Mouse (Mus musculus) left cerebral cortex, postnatal 36 days (tissue): Measurements from ENCODE around the gene Sowahc. TPM values are rescaled to one million over a fixed set of nuclear protein-coding genes. Genes with fewer than 3 reads are reported as not detected.

Experiments used
- DNase-seq, 2 experiments: peaks; one replicate each; pipeline ENCODE4 v3.0.0; 2021 to 2022; ENCODE audit warnings: low spot score in 2 of 2, mixed read lengths in 1 of 2
- intact Hi-C: fragments of 180-260 bp; cut with DNase I; formaldehyde crosslinking; loops from one replicate; pipeline ENCODE4 v1.15.1; 2025
- total RNA-seq, 2 experiments: library from RNA; stranded (reverse); gene quantifications; 2 replicates each; pipeline ENCODE4 v1.2.3; 2021

Sowahc gene
- total RNA-seq: 1 to 10 TPM; 7.9 to 8.8 TPM

DNA sequence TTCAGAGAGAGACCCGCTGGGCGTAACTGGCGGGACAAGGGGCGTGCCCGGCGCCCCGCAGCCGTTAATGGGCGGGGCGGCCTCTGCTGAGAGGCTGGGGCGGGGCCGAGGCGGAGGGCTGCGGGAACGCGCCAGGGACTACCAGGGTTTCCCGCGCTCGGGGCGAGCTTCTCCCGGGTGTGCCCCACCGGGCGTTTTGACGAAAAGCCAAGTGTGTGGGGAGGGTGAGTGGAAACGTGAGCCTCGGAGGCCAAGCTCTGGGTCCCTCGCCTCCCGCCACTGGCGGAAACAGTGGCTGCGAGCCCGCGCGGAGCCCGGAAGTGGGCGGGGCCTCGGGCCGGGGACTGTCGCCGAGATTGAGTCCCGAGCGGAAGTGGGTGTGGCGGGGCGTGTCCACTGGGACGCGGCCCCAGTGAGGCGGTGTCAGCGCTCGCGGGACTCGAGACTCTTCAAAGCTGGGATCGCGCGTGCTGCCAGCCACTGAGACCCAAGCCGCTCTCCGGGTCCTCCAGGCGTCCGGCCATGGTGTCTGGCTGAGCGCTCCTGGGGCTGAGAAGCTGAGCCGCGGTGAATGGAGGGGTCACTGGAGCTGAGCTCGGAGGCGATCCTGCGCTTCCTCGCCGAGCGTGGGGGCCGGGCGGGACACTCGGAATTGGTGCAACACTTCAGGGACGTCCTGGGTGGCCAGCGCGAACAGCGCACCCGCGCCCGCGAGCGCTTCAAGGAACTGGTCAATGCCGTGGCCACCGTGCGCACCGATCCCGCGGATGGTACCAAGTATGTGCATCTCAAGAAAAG is at the start of gene Sowahc, which contains the start of gene Sept10:
TSS of gene Sowahc (plus strand) at position 481 of the 798 bp plus-strand sequence.
TSS of gene Sept10 (minus strand) at position 375 of the 798 bp plus-strand sequence.
- peak; percentile 96 to 98 for DNase-seq
- intact Hi-C loops: loop anchor here (2.0 to 5.0 kb wide), 2 partner anchors 54 to 71 kb away; no protein-coding TSS in a partner anchor

DNA sequence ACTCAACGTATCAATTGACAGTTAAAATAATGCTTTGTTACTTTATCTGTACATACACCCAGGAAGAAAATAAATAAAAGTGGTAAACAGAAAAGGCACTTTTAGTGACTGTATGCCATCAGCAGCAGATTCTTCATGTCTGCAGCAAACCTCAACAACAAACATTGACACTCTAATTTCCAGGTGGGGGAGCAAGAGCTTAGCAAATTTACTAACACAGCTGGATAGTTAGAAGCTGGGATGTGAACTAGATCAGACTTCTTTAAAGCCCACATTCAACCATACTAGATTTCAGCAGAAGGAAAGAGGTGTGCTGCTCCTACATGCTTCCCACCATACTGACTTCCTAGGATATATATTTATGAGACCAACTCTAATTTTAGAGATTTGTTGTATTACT is 49.2 kb upstream of the Sowahc start:
- DNase-seq: no peak
- intact Hi-C loops: no loop called here

DNA sequence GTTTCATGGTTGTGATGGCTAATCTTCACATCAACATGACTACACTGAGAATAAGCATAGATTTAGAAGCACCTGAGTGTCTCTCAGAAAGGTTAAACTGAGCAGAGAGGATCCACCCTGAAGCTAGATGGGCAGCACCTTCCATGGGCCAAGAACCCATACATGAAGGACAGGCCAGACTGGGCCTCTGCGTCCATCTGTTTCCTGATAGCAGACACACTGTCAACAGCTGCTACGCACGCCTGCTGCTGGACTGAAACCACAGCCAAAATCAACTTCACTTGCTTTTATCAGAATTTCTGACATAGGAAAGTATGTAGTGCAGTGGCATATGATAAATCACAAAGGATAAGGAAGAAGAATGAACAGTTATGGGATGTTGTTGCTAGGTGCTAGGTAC is 42.1 kb upstream of the Sowahc start:
- intact Hi-C loops: no loop called here
- no peak for DNase-seq

DNA sequence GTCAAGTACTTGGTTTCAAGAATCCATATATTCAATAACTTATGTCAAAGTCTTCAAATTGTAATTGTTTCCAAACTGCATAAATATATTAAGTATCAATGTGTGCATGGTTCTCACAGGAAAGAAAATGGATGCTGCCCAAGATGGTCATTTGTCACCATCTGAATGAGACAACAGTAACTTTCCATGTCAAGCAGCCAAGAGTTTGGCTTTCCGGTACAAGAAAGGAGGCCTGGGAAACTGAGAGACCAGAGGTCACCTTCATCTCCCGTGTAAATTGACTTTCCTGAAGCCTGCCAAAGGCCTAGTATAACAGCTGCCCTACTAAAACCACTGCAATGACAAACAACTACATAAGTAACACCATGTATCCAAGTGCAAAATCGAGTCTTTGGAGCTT is 39.4 kb upstream of the Sowahc start:
- intact Hi-C loops: no loop called here
- no peak for DNase-seq

DNA sequence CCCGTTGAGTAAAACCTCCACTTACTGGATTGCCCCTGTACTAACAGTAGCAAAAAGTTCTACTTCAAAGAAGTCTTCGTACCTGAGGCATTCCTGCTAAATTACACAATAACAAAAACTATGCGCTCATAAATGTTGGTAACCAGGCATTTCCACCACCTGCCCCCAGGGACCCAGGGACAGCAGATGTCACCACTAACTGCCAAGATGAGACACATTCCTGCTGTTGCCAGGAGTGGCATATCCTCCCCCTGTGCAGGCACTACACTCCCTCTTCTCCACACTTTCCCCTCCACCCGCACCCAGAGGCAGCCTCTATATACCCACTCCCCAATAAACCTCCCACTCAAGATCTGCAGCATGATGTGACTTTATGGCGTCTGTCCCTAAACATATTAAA is 26.9 kb upstream of the Sowahc start:
- intact Hi-C loops: no loop called here
- no peak for DNase-seq

DNA sequence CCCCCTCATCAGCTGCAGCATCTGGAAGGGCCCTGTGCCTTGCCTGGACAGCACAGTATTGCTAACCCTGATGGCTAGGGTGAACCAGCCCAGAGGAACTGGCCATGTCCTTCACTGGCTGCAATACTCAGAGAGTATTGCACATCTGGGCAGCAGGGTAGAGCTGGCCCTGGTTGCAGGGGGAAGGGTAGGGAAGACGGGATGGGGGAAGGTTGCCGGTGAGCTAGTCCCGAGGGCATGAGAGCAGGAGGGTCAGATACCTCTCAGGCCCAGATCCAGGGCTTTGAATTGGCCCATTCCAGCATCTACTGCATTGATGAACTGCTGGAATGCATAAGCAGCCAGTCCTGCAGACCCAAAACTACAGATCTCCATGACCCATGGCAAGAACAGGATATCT is 25.0 kb upstream of the Sowahc start:
- intact Hi-C loops: no loop called here
- no peak for DNase-seq

DNA sequence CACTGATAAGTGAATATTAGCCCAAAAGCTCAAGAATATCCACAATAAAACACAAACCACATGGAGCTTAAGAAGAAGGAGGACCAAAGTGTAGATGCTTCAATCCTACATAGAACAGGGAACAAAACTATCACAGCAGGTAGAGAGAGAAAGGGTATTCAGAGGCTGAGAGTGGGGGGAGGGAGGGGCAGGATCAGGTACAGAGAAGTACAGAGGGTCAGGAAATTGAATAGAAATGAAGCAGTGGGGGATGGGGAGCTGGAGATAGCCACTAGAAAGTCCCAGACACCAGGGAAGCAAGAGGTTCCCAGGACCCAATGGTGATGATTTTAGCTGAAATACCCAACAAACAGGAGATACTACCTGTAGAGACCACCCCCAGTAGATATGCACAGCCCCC is 21.7 kb upstream of the Sowahc start:
- DNase-seq: no peak
- intact Hi-C loops: no loop called here

DNA sequence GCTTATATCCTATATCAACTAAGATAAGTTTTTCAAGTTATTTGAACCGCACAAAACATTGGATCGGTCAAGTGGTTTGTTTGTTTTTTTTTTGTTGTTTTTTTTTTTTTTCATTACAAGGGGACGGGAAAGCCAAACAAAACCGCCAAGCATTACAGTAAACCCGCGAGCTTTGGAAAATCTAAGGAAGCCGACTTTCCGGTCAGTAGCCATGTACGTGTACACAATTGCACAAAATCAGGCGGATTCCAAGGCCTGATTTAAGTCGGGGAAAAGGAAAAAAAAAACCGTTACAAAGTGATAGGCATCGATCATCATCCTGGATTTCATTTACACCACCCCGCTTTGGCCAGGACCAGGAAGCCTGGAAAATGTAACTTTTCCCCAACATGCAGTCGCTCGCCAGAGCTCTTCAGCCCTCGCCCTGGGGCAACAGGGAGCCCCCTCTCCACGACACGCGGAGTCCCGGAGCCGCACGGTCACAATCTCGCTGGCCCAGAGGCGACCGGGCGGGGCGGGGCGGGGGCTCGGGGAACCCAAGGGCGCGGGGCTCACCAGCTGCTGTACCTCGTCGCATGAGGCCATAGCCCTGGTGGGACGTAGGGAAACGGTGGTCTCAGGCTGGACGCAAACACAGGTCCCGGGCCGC is 805 bp upstream of the Sowahc start:
- intact Hi-C loops: loop anchor here (2.0 to 5.0 kb wide), 2 partner anchors 54 to 72 kb away; no protein-coding TSS in a partner anchor

DNA sequence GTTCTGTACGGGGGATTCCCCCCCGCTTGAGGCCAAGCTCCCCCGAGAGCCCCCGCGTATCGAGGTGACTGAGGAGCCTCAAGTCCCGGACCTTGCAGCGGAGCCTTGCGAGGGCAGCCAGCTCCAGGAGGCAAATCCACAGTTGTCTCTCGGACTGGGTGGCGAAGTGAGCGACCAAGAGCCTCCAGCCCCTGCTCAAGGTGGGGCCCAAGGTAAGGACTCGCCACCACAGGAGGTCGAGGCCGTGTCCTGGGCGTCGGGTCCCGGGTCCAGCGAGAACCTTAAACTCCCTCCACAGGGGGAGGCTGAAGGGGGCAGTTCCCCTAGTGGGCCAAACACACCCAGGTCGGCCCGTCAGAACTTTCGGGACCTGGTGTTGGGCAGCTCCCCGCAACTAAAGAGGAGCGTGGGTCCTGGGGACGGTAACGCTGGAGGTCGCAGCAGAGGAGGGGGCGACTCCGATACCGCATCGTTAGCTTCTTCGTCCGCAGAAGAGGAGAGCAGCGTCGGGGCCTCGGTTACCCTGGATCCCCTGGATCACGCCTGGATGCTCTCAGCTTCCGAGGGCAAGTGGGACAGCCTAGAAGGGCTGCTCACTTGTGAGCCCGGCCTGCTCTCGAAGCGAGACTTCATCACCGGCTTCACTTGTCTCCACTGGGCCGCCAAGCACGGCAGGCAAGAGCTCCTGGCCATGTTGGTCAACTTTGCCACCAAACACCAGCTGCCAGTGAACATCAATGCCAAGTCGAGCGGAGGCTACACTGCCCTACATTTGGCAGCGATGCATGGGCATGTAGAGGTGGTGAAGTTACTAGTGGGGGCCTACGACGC is 733 bp downstream of the Sowahc start:
- intact Hi-C loops: loop anchor here (5.0 kb wide), 1 partner anchor 55 kb away; no protein-coding TSS in a partner anchor
- peak; percentile 22 to 25 for DNase-seq

More for the DNA sequence above, 805 bp upstream of the Sowahc start:
- no peak for DNase-seq

DNA sequence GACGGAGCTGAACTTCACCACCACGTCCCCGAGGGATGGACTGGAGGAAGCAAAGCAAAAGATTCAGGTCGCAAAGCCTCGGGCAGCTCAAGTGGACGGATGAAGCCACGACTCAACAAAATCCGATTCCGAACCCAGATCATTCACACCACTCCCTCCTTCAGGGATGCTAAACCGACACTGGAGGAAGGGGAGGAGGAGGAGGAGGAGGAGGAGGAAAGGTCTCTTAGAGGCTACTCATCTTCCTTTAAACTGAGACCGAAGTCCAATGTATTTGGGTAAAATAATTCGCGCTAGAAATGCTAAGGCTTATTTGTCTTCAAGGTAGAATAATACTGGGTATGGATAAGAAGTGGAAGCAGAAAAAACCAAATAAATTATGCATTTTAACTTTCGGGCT is 1.5 kb downstream of the Sowahc start:
- no peak for DNase-seq
- intact Hi-C loops: loop anchor here (5.0 kb wide), 1 partner anchor 56 kb away; no protein-coding TSS in a partner anchor

DNA sequence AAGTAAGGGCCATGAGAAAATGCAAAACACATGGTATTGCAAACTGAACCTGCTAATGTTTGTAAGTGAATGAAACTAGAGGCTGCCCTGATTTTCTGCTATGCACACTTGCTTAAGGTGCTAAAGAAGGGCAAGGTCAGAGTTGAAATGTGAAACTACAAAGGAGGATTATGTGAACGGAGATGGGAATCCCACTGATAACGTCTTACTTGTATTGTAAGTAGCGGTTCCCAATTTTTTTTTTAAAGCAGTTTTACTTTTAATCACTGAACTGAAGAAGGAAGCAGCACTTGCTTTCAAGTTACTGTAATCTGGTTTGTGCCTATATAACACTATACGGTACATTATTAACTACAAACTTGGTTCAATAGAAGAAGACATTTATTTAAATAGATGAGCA is 2.1 kb downstream of the Sowahc start:
- intact Hi-C loops: loop anchor here (5.0 kb wide), 1 partner anchor 57 kb away; no protein-coding TSS in a partner anchor
- DNase-seq: no peak

DNA sequence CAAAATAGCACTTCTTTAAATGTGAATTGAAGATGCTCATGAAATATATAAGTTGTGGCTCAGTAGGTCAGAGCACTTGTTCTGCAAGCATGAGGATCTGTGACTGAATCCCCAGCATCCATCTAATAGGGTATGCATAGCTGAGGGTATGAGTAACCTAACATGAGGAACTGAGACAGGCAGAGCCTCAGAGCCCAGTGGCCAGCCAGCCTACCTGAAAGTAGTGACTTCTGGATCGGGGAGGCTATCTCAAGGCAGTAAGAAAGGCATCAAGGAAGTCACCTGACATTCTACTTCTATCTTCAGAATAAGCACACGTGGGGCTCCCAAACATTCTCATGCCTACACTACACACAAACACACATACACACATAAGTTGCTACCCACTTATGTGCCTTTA is 3.4 kb downstream of the Sowahc start:
- intact Hi-C loops: no loop called here

DNA sequence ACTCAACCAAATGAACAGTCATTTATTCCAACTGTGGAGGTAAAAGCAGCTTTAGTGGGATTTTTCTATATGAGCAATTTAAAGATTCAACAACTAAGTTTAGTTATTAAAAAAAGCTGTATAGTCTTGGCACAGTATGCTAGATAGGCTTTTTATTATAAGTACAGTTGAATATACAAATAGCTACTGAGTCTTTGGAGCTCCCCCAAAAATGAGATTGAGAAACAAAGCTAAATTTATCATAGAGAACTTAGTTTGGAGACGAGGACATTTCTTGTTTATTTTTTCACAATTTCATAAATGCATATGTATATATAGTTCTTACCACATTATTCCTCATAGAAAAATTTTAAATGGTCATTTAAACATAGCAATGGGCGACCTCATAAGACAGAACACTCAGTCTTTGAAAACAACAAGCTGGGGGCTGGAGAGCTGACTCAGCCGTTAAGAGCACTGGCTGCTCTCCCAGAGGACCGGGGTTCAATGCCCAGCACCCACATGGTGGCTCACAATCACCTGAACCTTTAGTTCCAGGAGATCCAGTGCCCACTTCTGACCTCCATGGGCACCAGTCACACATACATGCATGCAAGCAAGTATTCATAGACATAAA is 7.6 kb downstream of the Sowahc start:
- no peak for DNase-seq
- intact Hi-C loops: no loop called here

More for the DNA sequence above, 3.4 kb downstream of the Sowahc start:
- DNase-seq: no peak

DNA sequence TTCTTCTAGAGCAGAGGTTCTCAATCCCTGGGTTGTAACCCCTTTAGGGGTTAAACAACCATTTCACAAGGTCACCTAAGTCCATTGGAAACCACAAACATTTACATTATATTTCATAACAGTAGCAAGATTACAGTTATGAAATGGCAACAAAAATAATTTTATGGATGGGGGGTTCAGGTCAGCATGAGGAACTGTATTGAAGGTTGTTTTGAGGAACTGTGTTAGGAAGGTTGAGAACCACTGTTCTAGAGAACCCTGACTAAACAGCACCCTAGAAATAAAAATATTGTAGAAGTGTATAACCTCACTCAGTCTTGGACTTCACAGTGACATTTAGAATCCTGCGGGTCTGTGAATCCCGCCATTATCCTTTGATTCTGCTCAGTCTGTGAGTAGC is 13.5 kb downstream of the Sowahc start:
- intact Hi-C loops: no loop called here
- no peak for DNase-seq

DNA sequence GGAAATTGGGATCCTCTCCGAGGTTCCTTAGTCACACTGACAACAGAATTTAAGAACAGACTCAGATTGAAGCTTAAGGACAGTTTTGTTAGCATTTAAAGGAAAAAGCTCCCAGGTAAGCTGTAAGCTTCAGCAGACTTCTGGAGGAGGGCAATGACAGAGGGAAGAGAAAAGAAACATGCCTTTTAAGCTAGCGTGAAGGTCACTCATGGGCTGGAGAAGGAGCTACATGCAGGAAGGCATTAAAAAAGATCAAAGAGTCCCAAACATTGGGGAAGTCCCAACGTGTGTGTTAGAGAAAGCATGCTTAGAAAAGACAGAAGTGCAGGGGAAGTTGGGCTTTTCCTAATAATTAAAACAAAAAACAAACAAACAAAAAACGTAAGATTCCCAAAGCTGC is 14.1 kb downstream of the Sowahc start:
- no peak for DNase-seq
- intact Hi-C loops: no loop called here

DNA sequence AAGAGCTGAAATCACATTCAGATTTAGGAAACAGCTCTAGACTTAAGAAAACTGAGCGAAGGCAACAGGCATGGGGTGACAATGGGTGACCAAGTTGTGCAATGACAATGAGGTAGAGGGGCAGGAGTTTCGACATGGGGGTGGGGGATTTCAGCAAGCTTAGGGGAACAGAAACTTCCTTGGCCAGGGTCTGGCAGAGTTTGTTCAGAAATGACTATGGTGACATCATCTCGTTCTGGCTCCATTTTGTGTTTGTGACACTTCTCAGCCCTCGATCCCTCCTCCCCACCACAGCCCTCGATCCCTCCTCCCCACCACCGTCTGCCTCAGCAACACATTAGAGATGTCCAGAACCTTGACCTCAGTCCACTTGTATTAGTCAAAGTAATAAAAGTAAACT is 14.7 kb downstream of the Sowahc start:
- intact Hi-C loops: no loop called here
- DNase-seq: no peak

DNA sequence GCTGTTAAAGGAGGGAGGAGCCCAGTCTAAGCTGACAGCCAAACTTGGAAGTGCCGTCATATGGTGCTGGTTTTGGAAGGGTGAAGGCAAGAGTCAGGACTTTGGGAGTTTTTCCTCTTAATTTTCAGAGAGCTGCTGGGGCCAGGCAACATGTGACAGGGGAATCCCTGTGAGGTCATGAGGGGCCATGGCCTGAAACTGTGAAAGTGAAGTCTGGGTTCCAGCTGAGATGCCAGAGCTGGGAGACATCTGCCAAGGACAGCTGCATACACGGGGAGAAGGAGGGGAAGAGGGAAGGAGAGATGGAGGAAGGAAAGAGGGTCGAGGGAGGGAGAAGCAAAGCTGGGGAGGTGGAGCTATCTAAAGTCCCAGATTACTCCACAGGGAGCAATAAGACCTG is 16.0 kb downstream of the Sowahc start:
- DNase-seq: no peak
- intact Hi-C loops: no loop called here

DNA sequence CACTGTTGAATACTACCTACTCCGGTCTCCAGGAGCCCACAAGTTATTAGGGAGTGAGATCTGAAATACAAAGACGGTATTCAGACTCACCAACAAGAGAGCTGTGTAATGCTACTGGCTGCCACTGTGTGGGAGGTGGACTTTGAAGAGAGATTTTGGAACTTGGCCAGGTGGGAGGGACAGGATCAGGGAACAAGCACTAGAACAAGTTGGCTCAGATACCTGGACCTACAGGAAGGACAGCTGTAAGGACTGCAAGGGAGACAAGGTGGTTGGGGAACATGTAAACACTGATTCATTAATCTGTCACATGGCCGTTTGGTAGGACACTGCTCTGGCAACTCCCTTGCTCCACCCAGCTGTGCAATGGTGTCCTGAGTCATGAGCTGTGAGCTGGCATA is 19.4 kb downstream of the Sowahc start:
- intact Hi-C loops: no loop called here
- DNase-seq: no peak

DNA sequence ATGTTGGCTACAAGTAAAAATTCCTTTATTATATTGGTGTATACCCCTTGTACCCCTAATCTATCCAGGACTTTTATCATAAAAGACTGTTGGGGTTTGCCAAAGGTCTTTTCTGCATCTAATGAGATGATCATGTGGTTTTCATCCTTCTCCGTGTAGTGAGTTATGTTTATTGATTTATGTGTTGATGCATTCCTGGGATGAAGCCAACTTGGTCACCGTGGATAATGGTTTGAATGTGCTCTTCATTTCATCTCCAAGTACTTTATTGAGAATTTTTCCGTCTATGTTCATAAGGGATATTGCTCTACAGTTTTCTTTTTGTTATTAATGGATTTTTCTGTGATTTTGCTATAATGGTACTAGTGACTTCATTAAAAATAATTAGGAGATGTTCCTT is 27.8 kb downstream of the Sowahc start:
- intact Hi-C loops: no loop called here

DNA sequence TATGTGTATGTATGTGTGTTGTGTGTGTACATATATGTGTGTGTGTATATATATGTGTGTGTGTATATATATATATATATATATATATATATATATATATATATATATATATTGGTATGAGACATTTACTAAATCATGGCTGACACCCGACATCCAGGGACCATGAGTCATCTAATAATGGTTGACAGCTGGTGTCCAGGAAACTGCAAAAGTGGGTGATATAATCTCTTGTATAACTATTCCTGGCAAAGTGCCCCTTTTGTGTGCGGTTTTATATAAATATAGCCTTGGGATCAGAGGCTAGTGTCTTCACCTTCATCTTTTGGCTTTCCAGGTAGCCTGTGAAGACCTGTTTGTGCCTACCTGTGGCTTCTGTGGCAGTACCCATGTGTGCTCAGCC is 28.9 kb downstream of the Sowahc start:
- DNase-seq: no peak
- intact Hi-C loops: no loop called here

More for the DNA sequence above, 27.8 kb downstream of the Sowahc start:
- DNase-seq: no peak
